Mouse (Mus musculus): Measurements from ENCODE around the gene Lingo2. TPM values are rescaled to one million over a fixed set of nuclear protein-coding genes. Genes with fewer than 3 reads are reported as not detected.
A peak's percentile ranks its signal among the peaks of the same experiment; 100 is the strongest.

Gene Lingo2
- polyA plus RNA-seq, 1 experiment from 2014 or later = 75.0 TPM

- no peaks in the 10 kb centered on the region for H3K27me3 ChIP-seq (replicated peaks; ENCODE audit: control insufficient read depth, insufficient read depth, low read length)
- no peak overlapping the region for H3K27ac ChIP-seq (ENCODE audit: low read depth, low read length)
- no peaks in the 10 kb centered on the region for H3K36me3 ChIP-seq (ENCODE audit: control insufficient read depth, insufficient read depth, low read length)
- ATAC-seq = no peak
- no peak overlapping the region for H3K4me2 ChIP-seq (ENCODE audit: low read length)
- H3K4me1 ChIP-seq (ENCODE audit: control insufficient read depth, insufficient read depth, low read depth, low read length) = no peaks in the 10 kb centered on the region
- no peaks in the 10 kb centered on the region for H3K9me3 ChIP-seq (ENCODE audit: control insufficient read depth, low read length)
- H3K9ac ChIP-seq (ENCODE audit: low read depth, low read length) = no peak overlapping the region
- no peak overlapping the region for H3K4me3 ChIP-seq (ENCODE audit: low read length)
- 39% methylated on average over 4 of the region's 4 CpGs for WGBS
These were observed 988.0 kb downstream of the Lingo2 start for GRCm38 (mm10) chr4:35963532-35963931.

DNA sequence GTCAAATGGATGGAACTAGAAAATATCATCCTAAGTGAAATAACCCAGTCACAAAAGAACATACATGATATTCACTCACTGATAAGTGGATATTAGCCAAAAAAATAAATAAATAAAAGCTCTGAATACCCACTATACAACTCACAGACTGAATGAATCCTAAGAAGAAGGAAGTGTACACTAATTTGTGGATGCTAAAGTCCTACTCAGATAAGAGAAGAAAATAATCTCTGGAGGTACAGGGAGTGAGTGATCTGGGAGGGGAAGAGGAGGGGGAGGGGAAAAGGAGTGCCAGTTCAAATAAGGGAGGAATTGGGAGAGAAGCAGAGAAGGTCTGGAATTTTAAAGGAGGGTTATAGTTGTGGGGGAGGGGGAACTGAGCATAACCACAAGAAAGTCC lies 999.7 kb downstream of the Lingo2 start:
- H3K27ac ChIP-seq (ENCODE audit: low read depth, low read length) = no peak overlapping the region
- H3K27me3 ChIP-seq (replicated peaks; ENCODE audit: control insufficient read depth, insufficient read depth, low read length) = no peaks in the 10 kb centered on the region
- ATAC-seq = no peak
- H3K4me1 ChIP-seq (ENCODE audit: control insufficient read depth, insufficient read depth, low read depth, low read length) = no peaks in the 10 kb centered on the region
- H3K4me3 ChIP-seq (ENCODE audit: low read length) = no peak overlapping the region
- H3K4me2 ChIP-seq (ENCODE audit: low read length) = no peak overlapping the region
- no peak overlapping the region for H3K9ac ChIP-seq (ENCODE audit: low read depth, low read length)
- H3K36me3 ChIP-seq (ENCODE audit: control insufficient read depth, insufficient read depth, low read length) = no peaks in the 10 kb centered on the region
- H3K9me3 ChIP-seq (ENCODE audit: control insufficient read depth, low read length) = no peaks in the 10 kb centered on the region

- H3K36me3 ChIP-seq (ENCODE audit: control insufficient read depth, insufficient read depth, low read length) = no peaks in the 10 kb centered on the region
- no peaks in the 10 kb centered on the region for H3K9me3 ChIP-seq (ENCODE audit: control insufficient read depth, low read length)
- H3K27me3 ChIP-seq (replicated peaks; ENCODE audit: control insufficient read depth, insufficient read depth, low read length) = no peaks in the 10 kb centered on the region
- ATAC-seq = no peak
- WGBS = 91% methylated on average over 3 of the region's 3 CpGs
- no peaks in the 10 kb centered on the region for H3K4me1 ChIP-seq (ENCODE audit: control insufficient read depth, insufficient read depth, low read depth, low read length)
- no peak overlapping the region for H3K27ac ChIP-seq (ENCODE audit: low read depth, low read length)
- H3K9ac ChIP-seq (ENCODE audit: low read depth, low read length) = no peak overlapping the region
- no peak overlapping the region for H3K4me3 ChIP-seq (ENCODE audit: low read length)
- H3K4me2 ChIP-seq (ENCODE audit: low read length) = no peak overlapping the region
These were observed 1000.3 kb downstream of the Lingo2 start for GRCm38 (mm10) chr4:35951251-35951650.

DNA sequence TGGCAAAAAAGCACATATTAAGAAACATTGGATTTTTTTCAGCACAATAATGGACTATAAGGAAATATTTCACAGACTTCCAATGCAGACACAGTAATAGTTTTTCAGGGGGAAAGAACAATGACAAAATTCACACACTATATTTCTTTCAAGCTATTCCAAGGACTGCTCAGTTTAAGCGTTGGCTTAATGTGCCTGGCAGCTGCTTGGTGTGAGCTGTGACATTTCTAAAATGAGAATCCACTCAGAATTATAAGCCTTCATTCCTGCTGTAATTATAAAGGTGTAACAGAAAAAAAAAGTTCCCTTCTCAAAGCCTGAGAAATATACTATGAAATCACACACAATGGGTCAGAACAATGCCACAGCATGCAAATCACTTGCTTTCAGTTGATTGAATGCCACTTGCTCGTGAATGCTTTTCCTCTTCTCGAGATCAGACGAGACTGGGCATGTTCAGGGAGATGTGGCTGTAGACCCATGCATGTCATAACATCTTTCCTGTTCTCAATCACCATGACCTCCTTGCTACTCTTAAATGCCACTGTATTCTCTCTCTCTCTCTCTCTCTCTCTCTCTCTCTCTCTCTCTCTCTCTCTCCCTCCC lies 1017.4 kb downstream of the Lingo2 start:
- no peak overlapping the region for H3K27ac ChIP-seq (ENCODE audit: low read depth, low read length)
- WGBS = 24% methylated on average over 4 of the region's 4 CpGs
- H3K9ac ChIP-seq (ENCODE audit: low read depth, low read length) = no peak overlapping the region
- ATAC-seq = no peak
- no peaks in the 10 kb centered on the region for H3K9me3 ChIP-seq (ENCODE audit: control insufficient read depth, low read length)
- no peaks in the 10 kb centered on the region for H3K4me1 ChIP-seq (ENCODE audit: control insufficient read depth, insufficient read depth, low read depth, low read length)
- no peaks in the 10 kb centered on the region for H3K36me3 ChIP-seq (ENCODE audit: control insufficient read depth, insufficient read depth, low read length)
- no peak overlapping the region for H3K4me2 ChIP-seq (ENCODE audit: low read length)
- H3K4me3 ChIP-seq (ENCODE audit: low read length) = no peak overlapping the region
- no peaks in the 10 kb centered on the region for H3K27me3 ChIP-seq (replicated peaks; ENCODE audit: control insufficient read depth, insufficient read depth, low read length)

- ATAC-seq = 0 out of 2 replicates have a peak, but pooled peaks have one; percentile 52
- Histone ChIP-seq H3K4me1 (ENCODE audit: control insufficient read depth, insufficient read depth, low read depth, low read length) (no peaks in the 10 kb centered on the region), H3K36me3 (ENCODE audit: control insufficient read depth, insufficient read depth, low read length) (no peaks in the 10 kb centered on the region), H3K4me3 (ENCODE audit: low read length) (no peak overlapping the region), H3K9ac (ENCODE audit: low read depth, low read length) (no peak overlapping the region), H3K4me2 (ENCODE audit: low read length) (no peak overlapping the region), H3K27me3 (replicated peaks; ENCODE audit: control insufficient read depth, insufficient read depth, low read length) (no peaks in the 10 kb centered on the region), H3K9me3 (ENCODE audit: control insufficient read depth, low read length) (no peaks in the 10 kb centered on the region), H3K27ac (ENCODE audit: low read depth, low read length) (no peak overlapping the region)
- WGBS = 25% methylated on average over 2 of the region's 2 CpGs
These were observed 1023.8 kb downstream of the Lingo2 start for GRCm38 (mm10) chr4:35927722-35928121.

- WGBS = 87% methylated on average over 3 of the region's 3 CpGs
- Histone ChIP-seq H3K9ac (ENCODE audit: low read depth, low read length) (no peak overlapping the region), H3K36me3 (ENCODE audit: control insufficient read depth, insufficient read depth, low read length) (no peaks in the 10 kb centered on the region), H3K27me3 (replicated peaks; ENCODE audit: control insufficient read depth, insufficient read depth, low read length) (no peaks in the 10 kb centered on the region), H3K4me1 (ENCODE audit: control insufficient read depth, insufficient read depth, low read depth, low read length) (no peaks in the 10 kb centered on the region), H3K4me3 (ENCODE audit: low read length) (no peak overlapping the region), H3K9me3 (ENCODE audit: control insufficient read depth, low read length) (no peaks in the 10 kb centered on the region), H3K4me2 (ENCODE audit: low read length) (no peak overlapping the region), H3K27ac (ENCODE audit: low read depth, low read length) (no peak overlapping the region)
- ATAC-seq = no peak
These were observed 1034.1 kb downstream of the Lingo2 start for GRCm38 (mm10) chr4:35917453-35917852.

DNA sequence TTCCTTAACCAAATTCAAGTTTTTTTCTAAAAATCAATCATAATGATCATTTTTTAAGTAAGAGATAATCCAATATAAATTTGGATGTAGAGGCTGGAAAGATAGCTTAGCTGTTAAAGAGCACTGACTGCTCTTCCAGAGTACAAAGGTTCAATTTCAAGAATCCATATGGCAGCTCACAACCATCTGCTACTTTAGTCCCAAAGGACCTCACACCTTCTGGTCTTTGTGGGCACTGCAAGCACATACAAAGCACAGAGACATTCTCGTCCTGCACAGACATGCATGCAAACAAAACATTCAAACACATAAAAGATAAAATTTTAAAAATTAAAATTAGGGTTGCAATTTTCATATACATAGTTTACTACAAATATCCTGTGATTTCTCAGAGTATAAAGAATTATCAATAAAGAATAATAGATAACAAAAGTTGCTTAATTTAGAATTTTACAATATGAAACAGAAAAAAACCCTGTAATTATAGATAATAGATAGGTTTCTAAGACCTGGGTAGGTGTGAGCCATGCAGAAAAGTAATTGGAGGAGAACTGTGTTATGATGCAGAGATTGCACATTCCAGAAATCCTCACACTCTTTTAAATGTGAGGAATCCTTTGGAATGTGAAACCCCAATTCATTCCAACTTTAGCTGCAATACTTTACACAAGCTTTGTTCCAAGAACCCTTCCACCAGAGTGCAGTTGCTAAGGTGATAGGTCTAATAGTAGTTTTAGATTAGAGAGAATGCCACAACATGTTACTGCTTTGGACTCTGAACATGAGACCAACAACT lies 1053.6 kb downstream of the Lingo2 start:
- H3K27me3 ChIP-seq (replicated peaks; ENCODE audit: control insufficient read depth, insufficient read depth, low read length) = no peaks in the 10 kb centered on the region
- H3K4me2 ChIP-seq (ENCODE audit: low read length) = no peak overlapping the region
- H3K9ac ChIP-seq (ENCODE audit: low read depth, low read length) = no peak overlapping the region
- no peaks in the 10 kb centered on the region for H3K9me3 ChIP-seq (ENCODE audit: control insufficient read depth, low read length)
- ATAC-seq = peak; percentile 65; the same call in 1 of the 2 replicates
- no peak overlapping the region for H3K4me3 ChIP-seq (ENCODE audit: low read length)
- no peaks in the 10 kb centered on the region for H3K4me1 ChIP-seq (ENCODE audit: control insufficient read depth, insufficient read depth, low read depth, low read length)
- no peak overlapping the region for H3K27ac ChIP-seq (ENCODE audit: low read depth, low read length)
- no peaks in the 10 kb centered on the region for H3K36me3 ChIP-seq (ENCODE audit: control insufficient read depth, insufficient read depth, low read length)
- WGBS = 38% methylated on average over 1 of the region's 1 CpGs

DNA sequence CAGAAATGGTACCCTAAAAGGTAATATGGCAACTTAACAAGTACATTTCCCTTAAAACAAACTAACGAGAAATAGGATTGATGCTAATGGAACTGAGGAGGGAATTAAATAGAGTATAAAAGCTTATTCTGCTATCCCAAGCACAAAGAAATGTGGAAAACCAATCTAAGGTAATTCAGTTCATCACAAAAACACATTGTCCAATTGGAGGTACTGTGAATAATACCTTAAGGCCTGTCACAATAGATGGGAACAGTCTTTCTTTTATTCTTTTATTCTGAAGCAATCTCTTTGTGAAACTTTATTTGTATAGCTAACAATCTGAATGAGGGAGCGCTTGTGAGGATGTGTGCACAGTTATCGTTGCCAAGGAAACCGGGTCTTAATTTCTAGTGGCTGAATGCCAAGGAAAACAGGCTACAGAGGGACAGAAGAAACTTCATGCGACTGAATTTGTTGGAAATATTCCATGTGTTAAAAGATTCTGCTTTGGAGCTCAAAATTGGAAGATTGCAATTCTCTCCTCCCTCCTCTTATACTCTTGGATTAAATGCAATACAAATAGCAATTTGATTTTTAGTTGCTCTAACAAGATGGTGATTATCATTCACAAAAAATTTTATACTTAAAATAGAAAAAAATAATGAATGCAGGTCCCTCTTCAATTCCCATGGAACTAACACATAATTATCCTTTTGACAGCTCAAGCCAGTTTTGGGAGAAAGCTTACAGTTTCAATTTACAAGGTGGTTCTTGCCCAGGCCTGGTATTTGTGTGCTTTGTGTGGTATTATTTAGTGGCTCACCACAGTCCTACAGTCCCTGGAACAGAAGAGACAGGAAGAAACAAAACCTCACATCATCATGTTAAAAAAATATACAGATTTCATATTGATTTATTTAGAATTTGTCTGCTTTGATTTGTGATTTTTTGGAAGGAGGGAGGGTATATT lies 1065.7 kb downstream of the Lingo2 start:
- Histone ChIP-seq H3K9me3 (ENCODE audit: control insufficient read depth, low read length) (no peaks in the 10 kb centered on the region), H3K4me1 (ENCODE audit: control insufficient read depth, insufficient read depth, low read depth, low read length) (no peaks in the 10 kb centered on the region; the same call in 1 of the 2 replicates), H3K4me3 (ENCODE audit: low read length) (no peak overlapping the region), H3K27me3 (replicated peaks; ENCODE audit: control insufficient read depth, insufficient read depth, low read length) (no peaks in the 10 kb centered on the region), H3K4me2 (ENCODE audit: low read length) (no peak overlapping the region), H3K36me3 (ENCODE audit: control insufficient read depth, insufficient read depth, low read length) (no peaks in the 10 kb centered on the region), H3K27ac (ENCODE audit: low read depth, low read length) (no peak overlapping the region), H3K9ac (ENCODE audit: low read depth, low read length) (no peak overlapping the region)
- 18% methylated on average over 5 of the region's 5 CpGs for WGBS
- ATAC-seq = peak; percentile 94

Data from hindbrain, embryonic 16.5 days (tissue).